Mouse (Mus musculus): ENCODE measurements around the gene Rpn2. TPM values are rescaled to one million over a fixed set of nuclear protein-coding genes. Genes with fewer than 3 reads are reported as not detected.

The Rpn2 gene
- total RNA-seq, 1 experiment from 2014 or later: 143 TPM

DNA sequence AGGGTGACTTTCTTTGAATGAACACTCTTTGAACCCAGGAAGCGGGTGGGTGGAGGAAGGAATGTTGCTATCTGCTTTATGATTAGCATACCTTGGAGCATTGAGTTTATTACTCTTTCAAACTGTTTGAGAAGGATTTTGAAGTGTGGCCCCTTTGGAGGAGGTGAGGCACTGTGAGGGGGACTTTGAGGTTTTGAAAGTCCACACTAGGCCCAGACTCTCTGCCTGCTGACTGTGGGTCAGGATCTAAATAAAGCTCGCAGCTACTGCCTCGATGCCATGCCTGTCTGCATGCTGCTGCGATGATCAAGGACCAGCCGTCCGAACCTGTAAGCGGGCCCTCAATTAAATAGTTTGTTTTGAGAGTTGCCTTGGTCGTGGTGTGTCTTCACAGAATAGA lies 96.2 kb downstream of the Rpn2 start:
- ATAC-seq (replicated peaks in 1 of 2; ENCODE audit: insufficient read depth in 1 of 2, low FRiP score in 2 of 2, low TSS enrichment in 1 of 2, low read depth in 1 of 2, poor library complexity in 2 of 2, severe bottlenecking in 2 of 2): no peak

Other genes starting within 250 kb of the Rpn2 start
- gene Soga1, start 199.8 kb upstream of the Rpn2 start, total RNA-seq (2017): 7.4 and 10.0 TPM in 2 replicates
- gene Tldc2, start 192.0 kb upstream of the Rpn2 start, total RNA-seq (2017): not detected in 2 replicates
- 129 and 134 TPM in 2 replicates for gene Samhd1, start 143.8 kb upstream of the Rpn2 start, total RNA-seq (2017)
- 89.2 and 101 TPM in 2 replicates for gene Rbl1, start 74.5 kb upstream of the Rpn2 start, total RNA-seq (2017)
- gene Mroh8, start 532 bp downstream of the Rpn2 start, total RNA-seq (2017): 0.15 TPM in 1 of 2 replicates, not detected in the other
- not detected in 2 replicates for gene Ghrh, start 68.5 kb downstream of the Rpn2 start, total RNA-seq (2017)
- gene Manbal, start 88.6 kb downstream of the Rpn2 start, total RNA-seq (2017): 10.8 and 11.9 TPM in 2 replicates
- 2.6 and 3.3 TPM in 2 replicates for gene Src, start 139.4 kb downstream of the Rpn2 start, total RNA-seq (2017)